Mouse (Mus musculus) lung, adult 2 months (tissue): Measurements from ENCODE around the gene Capn10.

Experiments used
- CTCF ChIP-seq: fragments of 200-500 bp; IDR thresholded peaks from 2 replicates; pipeline ENCODE4 v1.5.1; 2011; ENCODE audit warnings: mild to moderate bottlenecking, low read length, control low read depth; ENCODE audit not compliant: insufficient read depth
- POLR2A ChIP-seq: fragments of 200-500 bp; IDR thresholded peaks from 2 replicates; pipeline ENCODE4 v1.6.1; 2011; ENCODE audit warnings: low read depth, mild to moderate bottlenecking, control low read depth, low read length, borderline replicate concordance; ENCODE audit errors: extremely low read depth

GRCm38 (mm10) chr1:92943219-92943989, 9.2 kb downstream of the Capn10 start:
- no peak for TF ChIP-seq CTCF
- no peak for TF ChIP-seq POLR2A
